Mouse (Mus musculus) forebrain, embryonic 13.5 days (tissue): ENCODE data around the gene Wnt11. TPM values are rescaled to one million over a fixed set of nuclear protein-coding genes. Genes with fewer than 3 reads are reported as not detected.

ENCODE experiments used
- ATAC-seq: fragments of 200-750 bp; cut with Nextera tagmentation; 2 replicates; pipeline ENCODE4 v1.8.0; 2017
- H3K27ac ChIP-seq: fragments of 300-500 bp; sonication (generic); 2 replicates; pipeline ENCODE4 v1.5.1; 2015; ENCODE audit warnings: inconsistent platforms, mild to moderate bottlenecking, moderate library complexity
- H3K27me3 ChIP-seq: fragments of 300-500 bp; sonication (generic); 2 replicates; pipeline ENCODE4 v1.6.1; 2015; ENCODE audit warnings: mild to moderate bottlenecking, inconsistent platforms
- H3K36me3 ChIP-seq: fragments of 300-500 bp; sonication (generic); 2 replicates; pipeline ENCODE4 v1.6.1; 2015; ENCODE audit warnings: mild to moderate bottlenecking, inconsistent platforms; ENCODE audit not compliant: poor library complexity, severe bottlenecking
- H3K4me1 ChIP-seq: fragments of 300-500 bp; sonication (generic); 2 replicates; pipeline ENCODE4 v1.6.1; 2015; ENCODE audit warnings: inconsistent platforms
- H3K4me2 ChIP-seq: fragments of 300-500 bp; sonication (generic); 2 replicates; pipeline ENCODE4 v1.6.1; 2015; ENCODE audit warnings: inconsistent platforms, mild to moderate bottlenecking, moderate library complexity
- H3K4me3 ChIP-seq: fragments of 300-500 bp; sonication (generic); 2 replicates; pipeline ENCODE4 v1.5.1; 2015; ENCODE audit warnings: mild to moderate bottlenecking, inconsistent platforms
- H3K9ac ChIP-seq: fragments of 300-500 bp; sonication (generic); 2 replicates; pipeline ENCODE4 v1.6.1; 2015; ENCODE audit warnings: mild to moderate bottlenecking, inconsistent platforms
- H3K9me3 ChIP-seq: fragments of 300-500 bp; sonication (generic); replicated peaks from 2 replicates; pipeline ENCODE4 v1.6.1; 2016; ENCODE audit warnings: inconsistent platforms
- WGBS: fragments of 180-500 bp; shearing (Covaris S2); methylation state at CpG from one replicate; pipeline ENCODE4 v1.1.7; 2015; 5-methylcytosine and 5-hydroxymethylcytosine counted together
- polyA plus RNA-seq: library from polyadenylated mRNA; unstranded; fragments of >200 nt; fragmentation: Nextera tagmentation; extraction: Ambion mirVana; gene quantifications from 2 replicates; pipeline ENCODE4 v1.2.1, GENCODE M21; 2015

The Wnt11 gene
- polyA plus RNA-seq, 1 experiment from 2014 or later: 0.23 TPM

- ATAC-seq: no peak
- H3K9me3 ChIP-seq: no peaks in the 10 kb centered on the region
Measured at GRCm38 (mm10) chr7:98894768-98895167, 59.9 kb downstream of the Wnt11 start.

DNA sequence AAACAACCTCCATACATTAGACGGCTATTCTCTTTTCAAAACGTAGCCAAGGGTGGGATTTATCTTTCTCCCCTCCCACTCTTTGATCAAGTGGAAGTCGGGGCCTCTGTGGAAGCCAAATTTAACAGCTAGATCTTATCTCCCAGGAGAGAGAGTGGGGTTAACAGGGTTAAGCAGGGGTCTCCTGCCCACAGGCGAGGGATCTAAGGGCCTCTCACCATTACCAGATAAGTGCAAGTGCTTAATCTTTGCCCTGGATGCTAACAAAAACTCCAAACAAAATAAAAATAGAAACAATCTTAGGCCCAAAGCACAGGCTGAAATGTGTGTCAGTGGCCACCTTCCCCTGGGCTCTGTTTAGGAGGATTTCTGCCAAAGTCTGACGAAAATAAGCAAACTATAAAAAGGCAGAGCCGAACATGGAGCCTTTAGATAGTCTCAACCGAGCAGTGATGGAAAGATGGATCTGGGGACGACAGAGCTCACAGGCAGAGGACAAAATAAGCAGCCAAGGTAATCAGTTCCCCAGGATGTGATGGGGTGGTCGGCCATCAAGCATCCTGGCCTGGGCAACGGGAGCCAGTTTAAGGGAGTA is 60.7 kb downstream of the Wnt11 start:
- no peak overlapping the region for H3K4me3 ChIP-seq
- no peak overlapping the region for H3K4me2 ChIP-seq
- H3K9ac ChIP-seq: no peak overlapping the region
- H3K36me3 ChIP-seq: no peaks in the 10 kb centered on the region
- H3K4me1 ChIP-seq: no peaks in the 10 kb centered on the region
- 48% methylated on average over 10 of the region's 10 CpGs for WGBS
- no peak overlapping the region for H3K27ac ChIP-seq
- H3K9me3 ChIP-seq: no peaks in the 10 kb centered on the region
- no peak for ATAC-seq
- H3K27me3 ChIP-seq: no peaks in the 10 kb centered on the region

More at GRCm38 (mm10) chr7:98894768-98895167, 59.9 kb downstream of the Wnt11 start:
- H3K4me3 ChIP-seq: no peak overlapping the region
- 41% methylated on average over 5 of the region's 5 CpGs for WGBS
- H3K4me2 ChIP-seq: no peak overlapping the region
- no peaks in the 10 kb centered on the region for H3K27me3 ChIP-seq
- H3K36me3 ChIP-seq: no peaks in the 10 kb centered on the region
- no peak overlapping the region for H3K9ac ChIP-seq
- no peaks in the 10 kb centered on the region for H3K4me1 ChIP-seq
- no peak overlapping the region for H3K27ac ChIP-seq

DNA sequence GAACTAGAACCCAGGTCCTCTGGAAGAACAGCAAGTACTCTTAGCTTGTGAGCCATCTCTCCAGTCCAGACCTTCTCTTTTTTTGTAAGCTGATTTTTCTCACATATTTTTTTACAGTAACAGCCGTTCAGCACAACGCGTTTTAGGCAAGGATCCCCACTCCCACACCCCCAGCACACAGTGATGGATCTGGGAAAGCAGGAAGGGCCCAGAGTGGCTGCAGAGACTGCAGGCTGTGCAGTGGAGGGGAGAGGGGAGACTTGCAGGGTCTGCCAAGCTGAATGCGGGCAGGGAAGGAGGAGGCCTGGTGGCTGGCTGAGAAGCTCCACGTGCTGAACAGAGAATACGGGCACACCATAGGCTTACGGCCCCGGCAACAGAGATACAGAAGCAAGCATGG is 62.4 kb downstream of the Wnt11 start:
- H3K27ac ChIP-seq: no peak overlapping the region
- no peak for ATAC-seq
- WGBS: 92% methylated on average over 8 of the region's 8 CpGs
- H3K27me3 ChIP-seq: no peaks in the 10 kb centered on the region
- no peak overlapping the region for H3K9ac ChIP-seq
- no peaks in the 10 kb centered on the region for H3K36me3 ChIP-seq
- H3K4me1 ChIP-seq: no peaks in the 10 kb centered on the region
- H3K4me3 ChIP-seq: no peak overlapping the region
- H3K9me3 ChIP-seq: no peaks in the 10 kb centered on the region
- no peak overlapping the region for H3K4me2 ChIP-seq

- Histone ChIP-seq H3K4me2 (no peak overlapping the region), H3K27me3 (no peaks in the 10 kb centered on the region), H3K4me3 (no peak overlapping the region), H3K36me3 (no peaks in the 10 kb centered on the region), H3K27ac (no peak overlapping the region), H3K9ac (no peak overlapping the region), H3K9me3 (no peaks in the 10 kb centered on the region), H3K4me1 (peaks cover 6% of the 10 kb centered on the region; the same call in 1 of the 2 replicates)
- WGBS: 93% methylated on average over 4 of the region's 4 CpGs
- ATAC-seq: no peak
Measured at GRCm38 (mm10) chr7:98899815-98900214, 64.9 kb downstream of the Wnt11 start.

- WGBS: 97% methylated on average over 1 of the region's 1 CpGs
- peaks cover 6% of the 10 kb centered on the region; the same call in 1 of the 2 replicates for H3K4me1 ChIP-seq
Measured at GRCm38 (mm10) chr7:98901120-98901519, 66.2 kb downstream of the Wnt11 start.

DNA sequence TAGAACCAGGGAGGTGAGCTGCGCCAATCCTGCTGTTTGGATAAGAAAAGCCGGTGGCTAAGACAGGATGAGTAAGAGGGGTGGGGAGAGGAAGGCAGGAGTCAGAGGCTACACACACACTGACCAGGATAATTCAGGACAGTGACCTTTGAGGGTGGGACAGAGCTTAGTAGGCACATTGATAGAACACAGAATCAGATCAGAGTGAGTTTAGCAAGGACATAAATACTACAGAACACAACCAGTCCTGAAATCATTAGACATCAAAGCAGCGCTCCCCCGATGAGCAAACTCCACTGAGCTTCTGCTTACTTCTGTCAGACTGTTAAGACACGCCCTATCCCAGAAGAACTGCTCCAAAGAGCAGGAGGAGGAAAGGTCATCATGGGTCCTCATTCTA is 69.0 kb downstream of the Wnt11 start:
- 53% methylated on average over 5 of the region's 5 CpGs for WGBS
- peaks cover 6% of the 10 kb centered on the region; the same call in 1 of the 2 replicates for H3K4me1 ChIP-seq
- no peaks in the 10 kb centered on the region for H3K27me3 ChIP-seq
- H3K27ac ChIP-seq: no peak overlapping the region
- H3K36me3 ChIP-seq: 0 out of 2 replicates have a peak, but pooled peaks cover 3% of the 10 kb centered on the region
- no peak for ATAC-seq
- no peak overlapping the region for H3K4me2 ChIP-seq
- no peak overlapping the region for H3K4me3 ChIP-seq
- no peak overlapping the region for H3K9ac ChIP-seq
- no peaks in the 10 kb centered on the region for H3K9me3 ChIP-seq

More at GRCm38 (mm10) chr7:98901120-98901519, 66.2 kb downstream of the Wnt11 start:
- H3K36me3 ChIP-seq: 0 out of 2 replicates have a peak, but pooled peaks cover 2% of the 10 kb centered on the region
- H3K27me3 ChIP-seq: no peaks in the 10 kb centered on the region
- no peak overlapping the region for H3K4me3 ChIP-seq
- ATAC-seq: no peak
- H3K9me3 ChIP-seq: no peaks in the 10 kb centered on the region
- H3K9ac ChIP-seq: no peak overlapping the region
- no peak overlapping the region for H3K4me2 ChIP-seq
- no peak overlapping the region for H3K27ac ChIP-seq

Other genes starting within 250 kb of the Wnt11 start
- 35.8 and 37.7 TPM in 2 replicates for gene Emsy, start 178.3 kb upstream of the Wnt11 start, polyA plus RNA-seq
- gene Thap12, start 132.0 kb upstream of the Wnt11 start, polyA plus RNA-seq: 45.1 and 48.7 TPM in 2 replicates